Mouse (Mus musculus) testis, postnatal 14 days (tissue): Measurements from ENCODE around the gene Myl10.
A peak's percentile ranks its signal among the peaks of the same experiment; 100 is the strongest.
"Not testable (repeated sequence)": the region's sequence is repeated elsewhere in the genome, so short reads cannot be mapped to it uniquely, and the experiment has no call there.

Experiments
- DNase-seq: peaks from one replicate; pipeline ENCODE4 v3.0.0; 2021; ENCODE audit warnings: low spot score

Myl10 gene

GRCm38 (mm10) chr5:136692784-136693183 lies at the start of gene Myl10:
Gene Myl10 (plus strand): TSS chr5:136693146.
- DNase-seq = no peak

DNA sequence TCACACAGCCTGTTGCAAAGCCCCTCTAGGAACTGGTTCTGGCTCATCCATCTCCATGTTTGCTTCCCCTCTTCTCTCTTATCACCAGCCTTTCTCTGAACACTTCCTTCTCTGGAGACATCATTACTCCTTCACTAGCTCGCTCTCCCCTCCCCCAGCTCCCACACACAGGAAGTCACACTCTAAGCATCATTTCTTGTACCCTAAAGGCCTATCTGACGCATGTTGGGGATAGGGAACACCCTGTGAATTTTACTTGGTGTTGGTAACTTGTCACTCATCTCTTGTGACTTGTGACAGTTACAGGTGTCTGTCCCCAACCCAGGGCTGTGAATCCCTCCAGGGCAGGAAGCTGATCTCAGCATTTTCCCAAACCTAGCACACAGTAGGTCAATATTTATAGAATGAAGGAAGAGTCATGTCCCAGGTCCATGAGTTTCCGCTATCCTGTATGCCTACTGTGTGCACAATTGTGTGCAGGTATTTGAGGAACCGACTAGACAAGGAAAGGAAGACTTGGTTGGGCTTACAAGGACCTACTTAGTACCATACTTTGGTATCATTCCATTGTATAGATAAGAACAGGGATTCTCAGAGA lies 46.1 kb upstream of the Myl10 start:
- DNase-seq = no peak

DNA sequence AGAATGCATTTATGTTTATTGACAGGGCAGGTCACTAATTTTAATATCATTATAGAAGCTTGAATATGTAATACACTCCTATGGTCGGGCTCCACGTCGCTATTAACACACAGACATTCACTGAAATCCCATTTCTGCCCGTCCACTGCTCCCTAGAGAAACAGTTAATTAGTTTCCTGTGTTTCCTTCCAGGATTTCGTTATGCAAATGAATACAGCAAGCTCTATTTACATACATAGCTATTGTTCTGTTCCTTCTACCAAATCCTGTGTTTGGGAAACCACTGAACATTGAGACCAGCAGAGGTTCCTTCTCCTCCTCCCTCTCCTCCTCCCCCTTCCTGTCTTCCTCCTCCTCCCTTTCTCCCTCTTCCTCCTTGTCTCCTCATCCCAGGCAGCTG lies 43.9 kb upstream of the Myl10 start:
- DNase-seq = no peak

DNA sequence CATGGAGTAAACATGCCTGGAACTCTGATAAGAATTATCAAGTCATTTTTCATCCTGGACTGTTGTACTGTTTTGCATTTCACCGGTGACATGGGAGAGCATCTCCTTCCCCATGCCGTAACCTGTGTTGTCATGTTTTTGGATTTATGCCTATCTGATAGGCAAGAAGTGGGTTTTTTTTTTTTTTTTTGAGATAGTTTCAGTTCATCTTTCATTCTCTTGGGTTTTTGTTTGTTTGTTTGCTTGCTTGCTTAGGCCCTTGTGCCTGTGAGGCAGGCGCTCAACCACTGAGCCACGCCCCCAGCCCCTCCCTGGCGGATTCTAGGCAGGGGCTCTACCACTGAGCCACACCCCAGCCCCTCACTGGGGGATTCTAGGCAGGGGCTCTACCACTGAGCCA lies 43.3 kb upstream of the Myl10 start:
- DNase-seq = no peak

GRCm38 (mm10) chr5:136654481-136654880 lies 38.5 kb upstream of the Myl10 start:
- no peak for DNase-seq

DNA sequence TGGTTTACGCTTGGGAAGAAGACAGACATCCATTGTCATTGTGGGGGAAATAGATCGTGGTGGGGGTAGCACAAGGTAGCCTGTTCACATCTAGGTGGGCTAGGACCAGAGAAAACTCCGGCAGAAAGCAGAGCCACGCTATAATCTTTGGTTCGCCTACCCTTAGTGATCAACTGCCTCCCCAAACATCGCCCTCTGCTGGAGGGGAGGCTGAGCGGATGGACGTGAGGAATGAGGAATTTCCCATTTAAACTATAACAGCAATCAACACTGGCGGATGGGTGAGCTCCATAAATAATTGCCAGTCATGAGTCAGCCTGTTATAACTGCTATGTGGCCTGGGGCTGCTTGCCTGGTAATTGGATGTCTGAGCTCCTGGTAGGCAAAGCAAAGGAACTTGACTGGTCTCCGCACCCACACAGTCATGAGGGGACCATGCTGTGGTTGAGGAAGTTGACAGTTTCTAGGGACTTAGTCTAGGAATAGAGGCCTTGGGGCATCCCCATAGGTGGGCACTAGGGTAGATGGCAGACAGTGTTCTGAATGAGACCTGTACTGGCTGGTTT lies 36.0 kb upstream of the Myl10 start:
- no peak for DNase-seq

- DNase-seq = not testable (repeated sequence)
These were observed 32.2 kb upstream of the Myl10 start for GRCm38 (mm10) chr5:136660721-136661120.

GRCm38 (mm10) chr5:136662281-136662680 lies 30.7 kb upstream of the Myl10 start:
- DNase-seq = no peak

DNA sequence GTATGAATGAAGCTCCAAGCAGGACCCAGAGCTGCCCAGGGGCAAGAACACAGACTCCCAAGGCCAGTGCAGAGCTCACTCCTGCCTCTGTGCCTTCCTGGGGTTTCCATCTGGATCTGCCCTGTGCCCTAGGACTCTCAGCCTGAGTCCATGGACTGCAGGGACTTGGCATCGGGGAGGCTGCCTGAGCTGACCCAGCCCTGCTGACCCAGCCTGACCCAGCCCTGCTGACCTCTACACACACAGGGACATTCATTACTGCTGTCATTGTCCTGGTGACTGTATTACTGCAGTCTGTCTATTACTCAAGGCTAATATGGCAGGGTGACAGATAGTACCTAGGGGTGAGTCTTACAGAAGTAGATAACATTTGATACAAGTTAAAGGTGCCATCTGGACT lies 30.1 kb upstream of the Myl10 start:
- no peak for DNase-seq

GRCm38 (mm10) chr5:136664497-136664896 lies 28.4 kb upstream of the Myl10 start:
- peak; percentile 56 for DNase-seq

- DNase-seq = no peak
These were observed 16.5 kb upstream of the Myl10 start for GRCm38 (mm10) chr5:136676315-136677030.

GRCm38 (mm10) chr5:136678840-136679348 lies 14.1 kb upstream of the Myl10 start:
- no peak for DNase-seq

GRCm38 (mm10) chr5:136686349-136686748 lies 6.6 kb upstream of the Myl10 start:
- DNase-seq = no peak

GRCm38 (mm10) chr5:136687561-136687960 lies 5.4 kb upstream of the Myl10 start:
- DNase-seq = no peak

GRCm38 (mm10) chr5:136688841-136689240 lies 4.1 kb upstream of the Myl10 start:
- no peak for DNase-seq

DNA sequence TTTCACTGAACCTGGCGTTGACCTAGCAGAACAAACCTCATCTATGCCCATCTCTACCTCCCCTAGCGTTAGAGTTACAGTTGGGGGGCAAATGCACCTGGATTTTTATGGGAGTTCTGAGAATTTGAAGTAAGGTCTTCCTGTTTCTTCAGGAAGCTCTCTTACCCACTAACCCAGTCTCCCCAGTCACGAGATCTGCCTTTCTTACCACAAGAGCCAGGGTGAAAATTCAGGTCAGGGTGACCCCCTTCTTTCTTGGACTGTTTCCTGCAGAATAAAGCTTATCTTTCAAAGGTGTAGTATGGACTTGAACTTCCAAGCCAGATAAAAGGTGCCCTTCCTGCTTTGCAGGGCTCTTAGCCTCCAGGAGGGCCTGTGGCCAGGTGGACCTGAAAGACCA lies 1.8 kb upstream of the Myl10 start:
- no peak for DNase-seq

- DNase-seq = no peak
These were observed 472 bp downstream of the Myl10 start for GRCm38 (mm10) chr5:136693418-136693817.

DNA sequence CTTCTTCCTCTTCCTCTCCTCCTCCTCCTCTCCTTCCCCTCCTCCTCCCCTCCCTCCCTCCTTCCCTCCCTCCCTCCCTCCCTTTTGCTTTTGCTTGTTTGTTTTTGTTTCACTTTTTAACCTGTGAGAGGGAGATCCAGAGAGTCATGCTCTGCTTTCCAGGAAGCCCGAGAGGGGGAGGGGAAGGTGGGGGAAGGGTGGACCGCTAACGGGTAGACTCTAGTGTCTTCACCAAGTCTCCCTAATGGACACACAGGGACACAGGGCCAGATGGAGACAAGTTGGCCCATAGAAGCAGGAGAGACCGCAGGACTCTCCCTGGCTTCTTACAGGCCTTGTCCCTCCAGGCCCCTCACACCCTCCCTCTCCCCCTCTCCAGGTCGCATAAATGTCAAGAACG lies 2.0 kb downstream of the Myl10 start:
- no peak for DNase-seq

- no peak for DNase-seq
These were observed 3.6 kb downstream of the Myl10 start for GRCm38 (mm10) chr5:136696516-136696915.

- DNase-seq = peak; percentile 53
These were observed 4.7 kb downstream of the Myl10 start for GRCm38 (mm10) chr5:136697618-136698017.

GRCm38 (mm10) chr5:136702159-136702725 lies 9.3 kb downstream of the Myl10 start:
- DNase-seq = no peak

DNA sequence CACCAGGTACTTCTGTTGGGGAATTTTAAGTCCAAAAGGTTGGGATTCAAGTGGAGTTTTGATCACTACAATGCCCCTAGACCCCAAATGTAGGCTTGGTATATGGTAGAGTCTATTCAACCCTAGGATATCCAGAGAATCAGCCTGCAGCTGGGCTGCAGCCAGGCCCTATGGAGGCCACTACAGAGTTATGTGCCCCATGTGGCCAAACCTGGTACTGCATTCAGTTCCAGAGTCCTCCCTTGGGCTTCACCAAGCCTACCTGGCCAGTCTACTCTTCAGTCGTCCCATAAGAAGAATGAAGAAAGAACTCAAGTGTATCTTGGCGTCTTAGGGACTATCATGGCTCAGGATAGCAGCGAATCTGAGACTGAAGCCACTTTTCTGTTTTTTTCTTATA lies 10.8 kb downstream of the Myl10 start:
- peak; percentile 70 for DNase-seq

DNA sequence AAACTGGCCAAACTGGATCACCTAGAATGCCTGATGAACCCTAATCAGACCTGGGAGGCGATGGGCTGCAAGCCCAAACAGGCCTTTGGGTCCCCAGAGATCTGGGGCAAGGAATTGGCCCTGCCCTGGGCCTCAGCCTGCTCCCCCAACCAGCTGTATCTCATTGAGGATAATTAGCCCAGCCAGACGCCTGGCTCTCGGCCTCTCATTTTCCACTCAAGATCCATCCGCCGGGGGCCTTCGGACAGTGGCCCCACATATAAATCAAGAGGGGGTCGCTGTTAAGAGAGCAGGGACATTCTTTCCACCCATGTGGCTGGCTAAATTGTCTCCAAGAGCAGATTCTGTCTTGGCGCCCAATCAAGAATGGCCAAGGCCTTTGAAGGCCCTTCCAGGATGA lies 11.2 kb downstream of the Myl10 start:
- peak; percentile 14 for DNase-seq
